Mouse (Mus musculus): Measurements from ENCODE around the gene Hebp2. TPM values are rescaled to one million over a fixed set of nuclear protein-coding genes. Genes with fewer than 3 reads are reported as not detected.

The Hebp2 gene
- polyA plus RNA-seq, 1 experiment: 14.3 TPM

GRCm38 (mm10) chr10:18506501-18506946, 39.4 kb downstream of the Hebp2 start:
- H3K9me3 ChIP-seq (replicated peaks; ENCODE audit: control insufficient read depth, insufficient read depth, low read length, poor library complexity, severe bottlenecking): no peaks in the 10 kb centered on the region
- H3K4me3 ChIP-seq (ENCODE audit: low read depth, low read length): no peak overlapping the region
- H3K27me3 ChIP-seq (ENCODE audit: control insufficient read depth, insufficient read depth, low read length, poor library complexity, severe bottlenecking): no peaks in the 10 kb centered on the region
- 0 out of 2 replicates have a peak overlapping the region, but pooled peaks have one; percentile 24 for H3K27ac ChIP-seq (ENCODE audit: insufficient read depth, low read length)
- peaks cover 2% of the 10 kb centered on the region for H3K4me1 ChIP-seq (ENCODE audit: control insufficient read depth, insufficient read depth, low read length)
- H3K36me3 ChIP-seq (ENCODE audit: control insufficient read depth, insufficient read depth, low read length, poor library complexity, severe bottlenecking): no peaks in the 10 kb centered on the region
- TF ChIP-seq POLR2A (IDR thresholded peaks at IDR 0.05; ENCODE audit: insufficient read depth, low read length): no peak
- TF ChIP-seq EP300 (IDR thresholded peaks at IDR 0.05; ENCODE audit: insufficient read depth, low read depth, low read length): 0 out of 2 replicates have a peak, but pooled peaks have one; percentile 14
- no peak overlapping the region for H3K9ac ChIP-seq (ENCODE audit: low read depth, poor library complexity, severe bottlenecking)

GRCm38 (mm10) chr10:18505690-18506089, 40.2 kb downstream of the Hebp2 start:
- Histone ChIP-seq H3K4me1 (ENCODE audit: control insufficient read depth, insufficient read depth, low read length) (peaks cover 2% of the 10 kb centered on the region), H3K27me3 (ENCODE audit: control insufficient read depth, insufficient read depth, low read length, poor library complexity, severe bottlenecking) (no peaks in the 10 kb centered on the region), H3K27ac (ENCODE audit: insufficient read depth, low read length) (no peak overlapping the region), H3K9me3 (replicated peaks; ENCODE audit: control insufficient read depth, insufficient read depth, low read length, poor library complexity, severe bottlenecking) (no peaks in the 10 kb centered on the region), H3K4me3 (ENCODE audit: low read depth, low read length) (no peak overlapping the region), H3K9ac (ENCODE audit: low read depth, poor library complexity, severe bottlenecking) (no peak overlapping the region), H3K36me3 (ENCODE audit: control insufficient read depth, insufficient read depth, low read length, poor library complexity, severe bottlenecking) (no peaks in the 10 kb centered on the region)
- TF ChIP-seq CTCF (IDR thresholded peaks at IDR 0.05; ENCODE audit: low read depth, low read length): no peak
- 0 out of 2 replicates have a peak, but pooled peaks have one; percentile 7 for TF ChIP-seq EP300 (IDR thresholded peaks at IDR 0.05; ENCODE audit: insufficient read depth, low read depth, low read length)
- TF ChIP-seq POLR2A (IDR thresholded peaks at IDR 0.05; ENCODE audit: insufficient read depth, low read length): no peak

- Histone ChIP-seq H3K27ac (ENCODE audit: insufficient read depth, low read length) (no peak overlapping the region), H3K9me3 (replicated peaks; ENCODE audit: control insufficient read depth, insufficient read depth, low read length, poor library complexity, severe bottlenecking) (no peaks in the 10 kb centered on the region), H3K4me3 (ENCODE audit: low read depth, low read length) (no peak overlapping the region), H3K36me3 (ENCODE audit: control insufficient read depth, insufficient read depth, low read length, poor library complexity, severe bottlenecking) (no peaks in the 10 kb centered on the region), H3K27me3 (ENCODE audit: control insufficient read depth, insufficient read depth, low read length, poor library complexity, severe bottlenecking) (no peaks in the 10 kb centered on the region), H3K4me1 (ENCODE audit: control insufficient read depth, insufficient read depth, low read length) (peaks cover 4% of the 10 kb centered on the region), H3K9ac (ENCODE audit: low read depth, poor library complexity, severe bottlenecking) (no peak overlapping the region)
- TF ChIP-seq POLR2A (IDR thresholded peaks at IDR 0.05; ENCODE audit: insufficient read depth, low read length) (no peak), CTCF (IDR thresholded peaks at IDR 0.05; ENCODE audit: low read depth, low read length) (no peak), EP300 (IDR thresholded peaks at IDR 0.05; ENCODE audit: insufficient read depth, low read depth, low read length) (no peak)
Measured at GRCm38 (mm10) chr10:18501997-18502396, 43.9 kb downstream of the Hebp2 start.

GRCm38 (mm10) chr10:18497066-18497465, 48.8 kb downstream of the Hebp2 start:
- no peaks in the 10 kb centered on the region for H3K36me3 ChIP-seq (ENCODE audit: control insufficient read depth, insufficient read depth, low read length, poor library complexity, severe bottlenecking)
- H3K9me3 ChIP-seq (replicated peaks; ENCODE audit: control insufficient read depth, insufficient read depth, low read length, poor library complexity, severe bottlenecking): no peaks in the 10 kb centered on the region
- TF ChIP-seq EP300 (IDR thresholded peaks at IDR 0.05; ENCODE audit: insufficient read depth, low read depth, low read length) (no peak), CTCF (IDR thresholded peaks at IDR 0.05; ENCODE audit: low read depth, low read length) (no peak), POLR2A (IDR thresholded peaks at IDR 0.05; ENCODE audit: insufficient read depth, low read length) (no peak)

GRCm38 (mm10) chr10:18494249-18494648, 51.6 kb downstream of the Hebp2 start:
- H3K27ac ChIP-seq (ENCODE audit: insufficient read depth, low read length): no peak overlapping the region
- no peak for TF ChIP-seq EP300 (IDR thresholded peaks at IDR 0.05; ENCODE audit: insufficient read depth, low read depth, low read length)
- no peak for TF ChIP-seq POLR2A (IDR thresholded peaks at IDR 0.05; ENCODE audit: insufficient read depth, low read length)
- no peak for TF ChIP-seq CTCF (IDR thresholded peaks at IDR 0.05; ENCODE audit: low read depth, low read length)
- no peaks in the 10 kb centered on the region for H3K27me3 ChIP-seq (ENCODE audit: control insufficient read depth, insufficient read depth, low read length, poor library complexity, severe bottlenecking)
- H3K4me1 ChIP-seq (ENCODE audit: control insufficient read depth, insufficient read depth, low read length): peaks cover 3% of the 10 kb centered on the region
- H3K9ac ChIP-seq (ENCODE audit: low read depth, poor library complexity, severe bottlenecking): no peak overlapping the region
- H3K4me3 ChIP-seq (ENCODE audit: low read depth, low read length): no peak overlapping the region
- no peaks in the 10 kb centered on the region for H3K36me3 ChIP-seq (ENCODE audit: control insufficient read depth, insufficient read depth, low read length, poor library complexity, severe bottlenecking)
- no peaks in the 10 kb centered on the region for H3K9me3 ChIP-seq (replicated peaks; ENCODE audit: control insufficient read depth, insufficient read depth, low read length, poor library complexity, severe bottlenecking)

More at GRCm38 (mm10) chr10:18497066-18497465, 48.8 kb downstream of the Hebp2 start:
- Histone ChIP-seq H3K4me3 (ENCODE audit: low read depth, low read length) (no peak overlapping the region), H3K9ac (ENCODE audit: low read depth, poor library complexity, severe bottlenecking) (no peak overlapping the region), H3K27ac (ENCODE audit: insufficient read depth, low read length) (no peak overlapping the region), H3K4me1 (ENCODE audit: control insufficient read depth, insufficient read depth, low read length) (peaks cover 3% of the 10 kb centered on the region), H3K27me3 (ENCODE audit: control insufficient read depth, insufficient read depth, low read length, poor library complexity, severe bottlenecking) (no peaks in the 10 kb centered on the region)

GRCm38 (mm10) chr10:18493010-18493894, 52.6 kb downstream of the Hebp2 start:
- TF ChIP-seq CTCF (IDR thresholded peaks at IDR 0.05; ENCODE audit: low read depth, low read length) (no peak), POLR2A (IDR thresholded peaks at IDR 0.05; ENCODE audit: insufficient read depth, low read length) (no peak)
- H3K27ac ChIP-seq (ENCODE audit: insufficient read depth, low read length): no peak overlapping the region

More at GRCm38 (mm10) chr10:18493010-18493894, 52.6 kb downstream of the Hebp2 start:
- H3K4me1 ChIP-seq (ENCODE audit: control insufficient read depth, insufficient read depth, low read length): peaks cover 3% of the 10 kb centered on the region
- H3K36me3 ChIP-seq (ENCODE audit: control insufficient read depth, insufficient read depth, low read length, poor library complexity, severe bottlenecking): no peaks in the 10 kb centered on the region
- H3K27me3 ChIP-seq (ENCODE audit: control insufficient read depth, insufficient read depth, low read length, poor library complexity, severe bottlenecking): no peaks in the 10 kb centered on the region
- no peak overlapping the region for H3K9ac ChIP-seq (ENCODE audit: low read depth, poor library complexity, severe bottlenecking)
- no peak overlapping the region for H3K4me3 ChIP-seq (ENCODE audit: low read depth, low read length)
- no peaks in the 10 kb centered on the region for H3K9me3 ChIP-seq (replicated peaks; ENCODE audit: control insufficient read depth, insufficient read depth, low read length, poor library complexity, severe bottlenecking)
